Mouse (Mus musculus): ENCODE results near the gene Gp1bb.

- peak; percentile 56; the same call in 1 of the 2 replicates for TF ChIP-seq CTCF (IDR thresholded peaks at IDR 0.05; ENCODE audit: extremely low read depth, insufficient read length, insufficient replicate concordance, low read depth, low read length)
- no peak for TF ChIP-seq POLR2A (IDR thresholded peaks at IDR 0.05; ENCODE audit: low read depth, low read length)
Observed at GRCm38 (mm10) chr16:18589804-18590790, 32.1 kb downstream of the Gp1bb start, which contains the start of gene Tbx1.

All from small intestine, adult 2 months (tissue).